Mouse (Mus musculus): ENCODE data around the gene Pcyox1. TPM values are rescaled to one million over a fixed set of nuclear protein-coding genes. Genes with fewer than 3 reads are reported as not detected.

Gene Pcyox1
- polyA plus RNA-seq, 2 experiments: 67.3 to 93.3 TPM

Other genes with a start within 250 kb of the Pcyox1 start
- gene Tgfa, start 201.9 kb downstream of the Pcyox1 start, polyA plus RNA-seq (2012; rRNA removed): 2.7 and 3.8 TPM in 2 replicates
- gene Tgfa, start 201.9 kb downstream of the Pcyox1 start, polyA plus RNA-seq (2014; fragmentation: Nextera tagmentation; extraction: Ambion mirVana): 3.1 and 3.3 TPM in 2 replicates
- gene Fam136a, start 31.5 kb downstream of the Pcyox1 start, polyA plus RNA-seq (2012; rRNA removed): 43.9 and 51.0 TPM in 2 replicates
- 109 and 113 TPM in 2 replicates for gene Fam136a, start 31.5 kb downstream of the Pcyox1 start, polyA plus RNA-seq (2014; fragmentation: Nextera tagmentation; extraction: Ambion mirVana)
- gene Snrpg, start 25.9 kb downstream of the Pcyox1 start, polyA plus RNA-seq (2012; rRNA removed): 155 and 632 TPM in 2 replicates
- 646 and 684 TPM in 2 replicates for gene Snrpg, start 25.9 kb downstream of the Pcyox1 start, polyA plus RNA-seq (2014; fragmentation: Nextera tagmentation; extraction: Ambion mirVana)
- 230 and 264 TPM in 2 replicates for gene Tia1, start 7.1 kb upstream of the Pcyox1 start, polyA plus RNA-seq (2012; rRNA removed)
- 173 and 211 TPM in 2 replicates for gene Tia1, start 7.1 kb upstream of the Pcyox1 start, polyA plus RNA-seq (2014; fragmentation: Nextera tagmentation; extraction: Ambion mirVana)
- 1.5 and 2.4 TPM in 2 replicates for gene Gm44790, start 29.5 kb upstream of the Pcyox1 start, polyA plus RNA-seq (2012; rRNA removed)
- 0.77 and 1.2 TPM in 2 replicates for gene Gm44790, start 29.5 kb upstream of the Pcyox1 start, polyA plus RNA-seq (2014; fragmentation: Nextera tagmentation; extraction: Ambion mirVana)
- gene C87436, start 41.2 kb upstream of the Pcyox1 start, polyA plus RNA-seq (2012; rRNA removed): 16.0 and 19.1 TPM in 2 replicates
- 20.6 and 22.2 TPM in 2 replicates for gene C87436, start 41.2 kb upstream of the Pcyox1 start, polyA plus RNA-seq (2014; fragmentation: Nextera tagmentation; extraction: Ambion mirVana)
- 333 and 395 TPM in 2 replicates for gene Pcbp1, start 129.2 kb upstream of the Pcyox1 start, polyA plus RNA-seq (2012; rRNA removed)
- 445 and 455 TPM in 2 replicates for gene Pcbp1, start 129.2 kb upstream of the Pcyox1 start, polyA plus RNA-seq (2014; fragmentation: Nextera tagmentation; extraction: Ambion mirVana)
- gene Asprv1, start 231.0 kb upstream of the Pcyox1 start, polyA plus RNA-seq (2012; rRNA removed): 19.9 and 34.8 TPM in 2 replicates
- 66.2 and 100.0 TPM in 2 replicates for gene Asprv1, start 231.0 kb upstream of the Pcyox1 start, polyA plus RNA-seq (2014; fragmentation: Nextera tagmentation; extraction: Ambion mirVana)

All from limb, embryonic 14.5 days (tissue).